Mouse (Mus musculus) lung, embryonic 14.5 days (tissue): ENCODE measurements around the gene Itgb4. TPM values are rescaled to one million over a fixed set of nuclear protein-coding genes. Genes with fewer than 3 reads are reported as not detected.
A peak's percentile ranks its signal among the peaks of the same experiment; 100 is the strongest.

ENCODE experiments used
- ATAC-seq: fragments of 200-750 bp; cut with Nextera tagmentation; 2 replicates; pipeline ENCODE4 v1.8.0; 2017; ENCODE audit warnings: mild to moderate bottlenecking, moderate TSS enrichment, moderate library complexity; ENCODE audit not compliant: insufficient read depth
- DNase-seq: peaks from one replicate; pipeline ENCODE4 v3.0.0-alpha.2; 2015
- H3K27ac ChIP-seq: fragments of 300-500 bp; sonication (generic); 2 replicates; pipeline ENCODE4 v1.5.1; 2014; ENCODE audit warnings: low read depth, mild to moderate bottlenecking, moderate library complexity
- H3K27me3 ChIP-seq: fragments of 300-500 bp; sonication (generic); 2 replicates; pipeline ENCODE4 v1.6.1; 2014; ENCODE audit warnings: low read length, control low read depth; ENCODE audit not compliant: insufficient read depth
- H3K36me3 ChIP-seq: fragments of 300-500 bp; sonication (generic); 2 replicates; pipeline ENCODE4 v1.6.1; 2014; ENCODE audit warnings: control low read depth; ENCODE audit not compliant: insufficient read depth
- H3K4me1 ChIP-seq: fragments of 300-500 bp; sonication (generic); 2 replicates; pipeline ENCODE4 v1.6.1; 2014; ENCODE audit warnings: antibody characterized with exemption, control low read depth; ENCODE audit not compliant: insufficient read depth
- H3K4me2 ChIP-seq: fragments of 300-500 bp; sonication (generic); 2 replicates; pipeline ENCODE4 v1.6.1; 2014; ENCODE audit warnings: mild to moderate bottlenecking
- H3K4me3 ChIP-seq: fragments of 300-500 bp; sonication (generic); 2 replicates; pipeline ENCODE4 v1.5.1; 2014; ENCODE audit warnings: low read depth, low read length
- H3K9ac ChIP-seq: fragments of 300-500 bp; sonication (generic); 2 replicates; pipeline ENCODE4 v1.6.1; 2014
- H3K9me3 ChIP-seq: fragments of 300-500 bp; sonication (generic); 2 replicates; pipeline ENCODE4 v1.6.1; 2016; ENCODE audit warnings: low read depth, low read length, control low read depth
- CTCF ChIP-seq: IDR thresholded peaks from 2 replicates; pipeline ENCODE4 v1.5.1; 2016; ENCODE audit warnings: antibody characterized with exemption, low read depth
- WGBS: fragments of 180-500 bp; shearing (Covaris S2); extraction: QIAGEN DNeasy Blood & Tissue Kit; methylation state at CpG from one replicate; pipeline ENCODE4 v1.1.7; 2014; 5-methylcytosine and 5-hydroxymethylcytosine counted together
- polyA plus RNA-seq: library from polyadenylated mRNA; unstranded; fragments of >200 nt; fragmentation: Nextera tagmentation; extraction: Ambion mirVana; gene quantifications from 2 replicates; pipeline ENCODE4 v1.2.1, GENCODE M21; 2014

Gene Itgb4
- polyA plus RNA-seq, 1 experiment from 2014 or later, result 2.0 TPM

DNA sequence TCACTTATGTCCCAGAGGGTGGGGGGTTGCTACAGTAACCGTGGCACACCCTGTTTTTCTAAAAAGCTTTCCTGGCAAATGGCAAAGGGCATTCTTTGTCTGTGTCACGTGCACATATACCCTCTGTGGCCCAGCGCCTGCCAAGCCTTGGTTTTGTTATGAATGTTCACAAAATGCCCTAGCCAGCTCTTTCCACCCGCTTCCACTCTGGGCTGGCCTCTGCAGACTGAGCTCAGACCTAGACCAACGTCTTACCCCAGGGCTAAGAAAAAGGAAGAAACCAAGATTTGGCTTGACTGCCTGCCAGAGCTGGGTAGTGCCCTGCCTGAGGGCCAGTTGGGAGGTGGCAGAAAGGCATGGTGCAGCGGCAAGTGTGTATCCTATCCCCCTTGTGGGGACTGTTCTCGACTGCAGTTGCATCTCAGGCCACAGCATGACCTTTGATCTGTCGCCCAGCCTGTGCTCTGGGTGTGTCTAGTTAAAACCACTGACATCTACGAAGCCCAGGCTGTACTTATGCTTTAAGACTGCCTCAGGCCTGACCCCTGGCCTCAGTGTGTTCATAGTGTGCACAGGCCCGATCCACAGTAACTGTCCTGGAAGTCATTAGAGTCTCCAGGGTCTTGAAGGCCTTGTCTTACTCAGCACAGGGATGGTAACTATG lies 19.2 kb upstream of the Itgb4 start:
- ATAC-seq, result no peak
- DNase-seq, result no peak
- no peak overlapping the region for H3K4me2 ChIP-seq
- H3K4me3 ChIP-seq, result no peak overlapping the region
- whole genome bisulfite sequencing, result 63% methylated on average over 10 of the region's 10 CpGs
- H3K27ac ChIP-seq, result peak overlapping the region; percentile 16; the same call in 1 of the 2 replicates
- H3K36me3 ChIP-seq, result peaks cover 71% of the 10 kb centered on the region
- H3K9ac ChIP-seq, result no peak overlapping the region
- no peak for TF ChIP-seq CTCF
- no peaks in the 10 kb centered on the region for H3K4me1 ChIP-seq
- no peaks in the 10 kb centered on the region for H3K9me3 ChIP-seq
- no peaks in the 10 kb centered on the region for H3K27me3 ChIP-seq

DNA sequence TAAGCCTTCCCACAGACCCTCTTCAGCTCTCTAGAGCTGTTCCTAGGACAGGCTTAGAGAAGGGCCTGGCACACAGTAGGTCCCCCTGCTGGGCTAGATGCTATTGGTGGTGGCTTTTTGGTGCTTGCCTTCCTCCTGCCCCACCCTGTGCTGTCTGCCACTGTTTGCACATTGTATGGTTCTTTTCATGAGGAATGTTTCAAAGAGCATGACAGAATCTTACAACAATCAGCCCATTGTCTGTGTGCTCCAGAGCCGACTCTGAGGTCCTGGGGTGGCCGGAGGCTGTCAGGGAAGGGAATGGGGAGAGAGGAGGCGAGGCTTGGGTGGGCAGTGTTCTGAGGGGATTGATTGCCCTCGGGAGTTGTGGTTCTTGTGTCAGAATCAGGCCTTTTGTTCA lies 18.1 kb upstream of the Itgb4 start:
- Histone ChIP-seq H3K36me3 (peaks cover 77% of the 10 kb centered on the region), H3K4me3 (no peak overlapping the region), H3K4me2 (no peak overlapping the region), H3K9me3 (no peaks in the 10 kb centered on the region), H3K27ac (0 out of 2 replicates have a peak overlapping the region, but pooled peaks have one; percentile 38), H3K4me1 (no peaks in the 10 kb centered on the region), H3K9ac (no peak overlapping the region), H3K27me3 (no peaks in the 10 kb centered on the region)
- peak; percentile 24 for DNase-seq
- ATAC-seq, result 0 out of 2 replicates have a peak, but pooled peaks have one; percentile 41
- no peak for TF ChIP-seq CTCF
- 53% methylated on average over 4 of the region's 4 CpGs for WGBS

- Histone ChIP-seq H3K27me3 (no peaks in the 10 kb centered on the region), H3K4me1 (no peaks in the 10 kb centered on the region), H3K4me3 (no peak overlapping the region), H3K27ac (no peak overlapping the region), H3K9ac (no peak overlapping the region), H3K9me3 (no peaks in the 10 kb centered on the region), H3K4me2 (no peak overlapping the region), H3K36me3 (peaks cover 78% of the 10 kb centered on the region)
- ATAC-seq (no peak), DNase-seq (no peak)
- 68% methylated on average over 7 of the region's 7 CpGs for WGBS
- no peak for TF ChIP-seq CTCF
Measured at GRCm38 (mm10) chr11:115957971-115958370, 16.5 kb upstream of the Itgb4 start.

GRCm38 (mm10) chr11:115959018-115959417 lies 15.5 kb upstream of the Itgb4 start:
- H3K4me2 ChIP-seq, result no peak overlapping the region
- ATAC-seq (no peak), DNase-seq (no peak)
- H3K9me3 ChIP-seq, result no peaks in the 10 kb centered on the region
- H3K27ac ChIP-seq, result no peak overlapping the region
- 94% methylated on average over 9 of the region's 9 CpGs for WGBS
- no peaks in the 10 kb centered on the region for H3K27me3 ChIP-seq
- no peak for TF ChIP-seq CTCF
- no peak overlapping the region for H3K9ac ChIP-seq
- no peak overlapping the region for H3K4me3 ChIP-seq
- no peaks in the 10 kb centered on the region for H3K4me1 ChIP-seq
- peaks cover 78% of the 10 kb centered on the region for H3K36me3 ChIP-seq

- H3K36me3 ChIP-seq, result peaks cover 84% of the 10 kb centered on the region
- DNase-seq, result no peak
- WGBS, result 86% methylated on average over 9 of the region's 9 CpGs
Measured at GRCm38 (mm10) chr11:115962651-115963412, 11.7 kb upstream of the Itgb4 start.

DNA sequence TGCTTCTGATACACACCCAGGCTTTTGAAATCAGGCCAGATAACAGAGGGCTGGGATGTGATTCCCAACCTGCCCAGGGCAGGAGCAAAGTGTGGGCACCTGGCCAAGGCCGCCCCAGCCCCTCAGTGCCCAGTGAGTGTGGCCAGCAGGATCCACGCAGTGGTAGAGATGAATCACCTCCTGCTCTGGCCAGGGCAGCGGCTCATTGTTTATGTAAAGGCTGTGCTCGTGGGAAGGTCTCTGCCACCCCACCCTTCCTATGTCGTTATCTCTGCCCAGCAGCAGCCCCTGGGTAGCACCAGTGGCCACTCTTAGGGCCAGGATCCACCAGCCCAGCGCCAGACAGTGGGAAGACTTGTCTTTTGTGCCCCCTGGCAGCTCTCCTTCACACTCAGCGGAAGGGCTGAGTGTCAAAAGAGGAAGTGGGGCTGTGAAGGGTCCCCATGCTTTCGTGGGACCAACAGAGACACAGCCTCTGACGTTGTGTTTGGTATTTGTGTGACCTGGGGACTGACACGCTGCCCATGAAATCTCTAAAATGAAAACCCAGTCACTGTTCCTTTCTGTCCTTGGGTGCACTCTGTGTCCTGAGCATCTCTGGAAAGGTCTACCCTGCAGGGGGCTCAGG lies 9.4 kb upstream of the Itgb4 start:
- WGBS, result 69% methylated on average over 10 of the region's 10 CpGs
- Histone ChIP-seq H3K27ac (no peak overlapping the region), H3K36me3 (peaks cover 69% of the 10 kb centered on the region), H3K4me2 (no peak overlapping the region), H3K4me3 (no peak overlapping the region), H3K4me1 (no peaks in the 10 kb centered on the region; the same call in 1 of the 2 replicates), H3K9ac (no peak overlapping the region), H3K27me3 (no peaks in the 10 kb centered on the region), H3K9me3 (no peaks in the 10 kb centered on the region)
- DNase-seq (no peak), ATAC-seq (0 out of 2 replicates have a peak, but pooled peaks have one; percentile 17)
- no peak for TF ChIP-seq CTCF

More at GRCm38 (mm10) chr11:115962651-115963412, 11.7 kb upstream of the Itgb4 start:
- no peak overlapping the region for H3K9ac ChIP-seq
- no peaks in the 10 kb centered on the region for H3K9me3 ChIP-seq
- H3K4me3 ChIP-seq, result no peak overlapping the region
- H3K4me1 ChIP-seq, result no peaks in the 10 kb centered on the region
- no peaks in the 10 kb centered on the region for H3K27me3 ChIP-seq
- no peak for ATAC-seq
- H3K27ac ChIP-seq, result no peak overlapping the region
- no peak overlapping the region for H3K4me2 ChIP-seq
- no peak for TF ChIP-seq CTCF
